Mouse (Mus musculus) thymus, adult 2 months (tissue): Measurements from ENCODE around the gene Coro2b.

Experiments used
- CTCF ChIP-seq: fragments of 200-500 bp; IDR thresholded peaks from 2 replicates; pipeline ENCODE4 v1.5.1; 2012; ENCODE audit warnings: mild to moderate bottlenecking, control low read depth, low read length, moderate library complexity, borderline replicate concordance; ENCODE audit not compliant: control insufficient read depth, poor library complexity, insufficient read depth; ENCODE audit errors: extremely low read depth
- POLR2A ChIP-seq: fragments of 200-500 bp; IDR thresholded peaks from 2 replicates; pipeline ENCODE4 v1.6.1; 2012; ENCODE audit warnings: mild to moderate bottlenecking, low read length, control low read depth, moderate library complexity; ENCODE audit not compliant: control insufficient read depth, poor library complexity, insufficient read depth; ENCODE audit errors: extremely low read depth

DNA sequence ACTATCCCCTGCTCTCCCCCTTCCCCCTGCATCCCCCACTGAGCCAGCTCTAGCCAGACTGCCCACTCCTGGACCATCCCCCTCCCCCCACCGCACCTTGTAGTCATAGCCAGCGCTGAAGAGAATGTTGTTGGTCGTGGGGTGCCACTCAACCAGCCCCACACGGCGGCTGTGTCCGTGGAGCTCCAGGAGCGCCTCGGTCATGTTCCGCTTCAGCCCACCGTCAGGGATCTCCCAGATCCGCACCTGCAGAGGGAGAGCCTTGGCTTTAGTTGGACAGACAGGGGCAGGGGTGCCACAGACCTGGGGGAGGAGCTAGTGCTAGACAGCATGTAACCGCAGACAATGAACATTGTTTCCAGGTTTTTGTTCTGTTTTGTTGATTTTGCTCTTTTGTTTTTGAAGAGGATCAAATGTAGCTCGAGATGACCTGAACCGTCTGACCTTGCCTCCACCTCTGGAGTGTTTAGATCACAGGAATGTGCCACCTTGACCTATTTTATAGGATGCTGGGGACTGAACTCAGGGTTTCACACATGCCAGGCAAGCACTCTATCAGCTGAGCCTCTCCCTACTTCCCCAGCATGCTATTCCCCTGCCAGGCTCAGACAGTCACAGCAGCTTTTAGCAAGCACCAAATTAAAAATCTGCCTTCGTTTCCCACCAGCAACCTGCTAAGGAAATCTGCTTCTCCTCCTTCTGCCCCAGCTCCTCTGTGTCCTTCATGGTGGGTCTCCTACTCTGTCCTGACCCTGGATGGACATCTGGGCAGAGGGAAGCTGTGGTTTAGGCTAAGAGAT, 104.4 kb downstream of the Coro2b start:
- TF ChIP-seq POLR2A (no peak), CTCF (no peak)
